Mouse (Mus musculus) spleen, embryonic (tissue): ENCODE measurements around the gene Nr2c2ap.

Experiments used
- CTCF ChIA-PET: fragments of 350-600 bp; sonication (Branson Sonifier 250); formaldehyde crosslinking; loops from one replicate; lab custom pipeline; 2022; lab: Charles Lee

The Nr2c2ap gene

GRCm38 (mm10) chr8:70118726-70119700 lies 12.1 kb upstream of the Nr2c2ap start:
- CTCF ChIA-PET = interaction anchor here (1.7 kb wide), 2 partner anchors 9 to 14 kb away, joined by 6 read pairs; no protein-coding TSS in a partner anchor

GRCm38 (mm10) chr8:70120667-70121066 lies 10.5 kb upstream of the Nr2c2ap start, which contains the start of gene Ncan:
Gene Ncan, minus strand, starts transcription at chr8:70120873.
- CTCF ChIA-PET = no interaction called here

GRCm38 (mm10) chr8:70122863-70123262 lies 8.3 kb upstream of the Nr2c2ap start:
- CTCF ChIA-PET = no interaction called here

- CTCF ChIA-PET = no interaction called here
Measured at GRCm38 (mm10) chr8:70124992-70125391, 6.1 kb upstream of the Nr2c2ap start.

GRCm38 (mm10) chr8:70128435-70128834 lies 2.7 kb upstream of the Nr2c2ap start:
- CTCF ChIA-PET = interaction anchor here (0.6 kb wide), 1 partner anchor 15 kb away, joined by 4 read pairs; no protein-coding TSS in a partner anchor

GRCm38 (mm10) chr8:70129309-70129952 lies 1.7 kb upstream of the Nr2c2ap start:
- CTCF ChIA-PET = interaction anchor here (0.6 kb wide), 1 partner anchor 525 kb away, joined by 4 read pairs; no protein-coding TSS in a partner anchor

- CTCF ChIA-PET = no interaction called here
Measured at GRCm38 (mm10) chr8:70130066-70130465, 1.1 kb upstream of the Nr2c2ap start.

- CTCF ChIA-PET = no interaction called here
Measured at GRCm38 (mm10) chr8:70134086-70134485, 3.0 kb downstream of the Nr2c2ap start.

- CTCF ChIA-PET = no interaction called here
Measured at GRCm38 (mm10) chr8:70134931-70135330, 3.8 kb downstream of the Nr2c2ap start.

- CTCF ChIA-PET = no interaction called here
Measured at GRCm38 (mm10) chr8:70136591-70136990, 5.5 kb downstream of the Nr2c2ap start.

- CTCF ChIA-PET = no interaction called here
Measured at GRCm38 (mm10) chr8:70137890-70138289, 6.8 kb downstream of the Nr2c2ap start.

- CTCF ChIA-PET = no interaction called here
Measured at GRCm38 (mm10) chr8:70139026-70139857, 8.1 kb downstream of the Nr2c2ap start, which contains the start of the genes Rfxank, Borcs8 and Mef2b. Gene Rfxank, minus strand, starts transcription at chr8:70139154. Gene Borcs8, plus strand, starts transcription at chr8:70139499. Gene Mef2b, plus strand, starts transcription at chr8:70139711.

GRCm38 (mm10) chr8:70139981-70140380 lies 8.8 kb downstream of the Nr2c2ap start:
- CTCF ChIA-PET = interaction anchor here (0.5 to 0.7 kb wide), 2 partner anchors 33 to 1354 kb away, joined by 5 to 14 read pairs; no protein-coding TSS in a partner anchor

GRCm38 (mm10) chr8:70147678-70148607 lies 16.8 kb downstream of the Nr2c2ap start:
- CTCF ChIA-PET = no interaction called here

GRCm38 (mm10) chr8:70150158-70150557 lies 19.0 kb downstream of the Nr2c2ap start:
- CTCF ChIA-PET = no interaction called here

- CTCF ChIA-PET = no interaction called here
Measured at GRCm38 (mm10) chr8:70152537-70153257, 21.6 kb downstream of the Nr2c2ap start.

- CTCF ChIA-PET = no interaction called here
Measured at GRCm38 (mm10) chr8:70157240-70157800, 26.2 kb downstream of the Nr2c2ap start.

GRCm38 (mm10) chr8:70158069-70158853 lies 27.1 kb downstream of the Nr2c2ap start:
- CTCF ChIA-PET = interaction anchor here (0.6 kb wide), 1 partner anchor 161 kb away, joined by 3 read pairs; no protein-coding TSS in a partner anchor
